Mouse (Mus musculus) kidney, postnatal 0 days (tissue): ENCODE results near the gene Gm7879. TPM values are rescaled to one million over a fixed set of nuclear protein-coding genes. Genes with fewer than 3 reads are reported as not detected.

ENCODE experiments used
- ATAC-seq: fragments of 200-750 bp; cut with Nextera tagmentation; replicated peaks from 2 replicates; pipeline ENCODE4 v1.8.0; 2017; ENCODE audit warnings: low read depth, moderate number of reproducible peaks, moderate TSS enrichment, moderate library complexity; ENCODE audit not compliant: low FRiP score
- DNase-seq: peaks from one replicate; pipeline ENCODE4 v3.0.0-alpha.2; 2016; ENCODE audit warnings: low spot score
- H3K27ac ChIP-seq: fragments of 300-500 bp; sonication (generic); 2 replicates; pipeline ENCODE4 v1.5.1; 2014; ENCODE audit warnings: mild to moderate bottlenecking
- H3K27me3 ChIP-seq: fragments of 300-500 bp; sonication (generic); 2 replicates; pipeline ENCODE4 v1.6.1; 2014; ENCODE audit warnings: low read length, mixed read lengths; ENCODE audit not compliant: insufficient read depth
- H3K36me3 ChIP-seq: fragments of 300-500 bp; sonication (generic); 2 replicates; pipeline ENCODE4 v1.6.1; 2014; ENCODE audit warnings: low read length, mixed read lengths; ENCODE audit not compliant: insufficient read depth
- H3K4me1 ChIP-seq: fragments of 300-500 bp; sonication (generic); replicated peaks from 2 replicates; pipeline ENCODE4 v1.6.1; 2014; ENCODE audit warnings: antibody characterized with exemption, low read length, mixed read lengths; ENCODE audit not compliant: insufficient read depth
- H3K4me2 ChIP-seq: fragments of 300-500 bp; sonication (generic); 2 replicates; pipeline ENCODE4 v1.6.1; 2014; ENCODE audit warnings: mild to moderate bottlenecking, low read length, moderate library complexity, mixed read lengths
- H3K4me3 ChIP-seq: fragments of 300-500 bp; sonication (generic); replicated peaks from 2 replicates; pipeline ENCODE4 v1.5.1; 2014; ENCODE audit warnings: low read depth, low read length
- H3K9ac ChIP-seq: fragments of 300-500 bp; sonication (generic); 2 replicates; pipeline ENCODE4 v1.6.1; 2014; ENCODE audit warnings: low read depth, low read length
- H3K9me3 ChIP-seq: fragments of 300-500 bp; sonication (generic); replicated peaks from 2 replicates; pipeline ENCODE4 v1.6.1; 2016; ENCODE audit warnings: low read length, inconsistent platforms, mixed read lengths
- CTCF ChIP-seq: IDR thresholded peaks from 2 replicates; pipeline ENCODE4 v1.5.1; 2016; ENCODE audit warnings: antibody characterized with exemption, low read depth, mild to moderate bottlenecking, moderate library complexity
- WGBS: fragments of 180-500 bp; shearing (Covaris S2); extraction: QIAGEN DNeasy Blood & Tissue Kit; methylation state at CpG from one replicate; pipeline ENCODE4 v1.1.7; 2014; 5-methylcytosine and 5-hydroxymethylcytosine counted together
- polyA plus RNA-seq: library from polyadenylated mRNA; unstranded; fragments of >200 nt; fragmentation: Nextera tagmentation; extraction: Ambion mirVana; gene quantifications from 2 replicates; pipeline ENCODE4 v1.2.1, GENCODE M21; 2015

Gm7879 gene
- polyA plus RNA-seq, 1 experiment from 2014 or later = not detected

DNA sequence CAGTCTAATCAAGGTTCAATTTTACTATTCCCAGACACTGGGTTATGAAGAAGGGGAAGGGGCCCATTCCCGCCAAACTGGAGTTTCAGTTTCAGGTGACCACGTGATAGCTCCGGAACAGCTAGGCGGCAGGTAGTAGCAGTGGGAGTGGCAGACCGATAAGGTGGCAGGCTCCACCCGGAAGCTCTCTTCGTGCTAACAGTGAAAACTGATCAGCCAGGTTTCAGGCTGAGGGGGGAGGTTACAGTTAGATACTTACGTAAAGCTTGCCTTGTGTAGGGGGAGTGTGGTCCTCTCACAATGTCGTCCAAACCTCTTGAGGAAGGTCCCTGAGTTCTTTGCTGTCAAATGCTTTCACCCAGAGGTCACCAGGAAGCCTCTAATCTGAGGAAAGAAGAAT is 3.7 kb upstream of the Gm7879 start:
- Histone ChIP-seq H3K36me3 (no peaks in the 10 kb centered on the region; the same call in 1 of the 2 replicates), H3K9ac (no peak overlapping the region), H3K27ac (no peak overlapping the region), H3K4me3 (no peak overlapping the region), H3K27me3 (no peaks in the 10 kb centered on the region), H3K4me2 (no peak overlapping the region), H3K9me3 (no peaks in the 10 kb centered on the region), H3K4me1 (no peaks in the 10 kb centered on the region)
- ATAC-seq = no peak
- no peak for DNase-seq
- WGBS = 56% methylated on average over 9 of the region's 9 CpGs
- TF ChIP-seq CTCF = no peak

DNA sequence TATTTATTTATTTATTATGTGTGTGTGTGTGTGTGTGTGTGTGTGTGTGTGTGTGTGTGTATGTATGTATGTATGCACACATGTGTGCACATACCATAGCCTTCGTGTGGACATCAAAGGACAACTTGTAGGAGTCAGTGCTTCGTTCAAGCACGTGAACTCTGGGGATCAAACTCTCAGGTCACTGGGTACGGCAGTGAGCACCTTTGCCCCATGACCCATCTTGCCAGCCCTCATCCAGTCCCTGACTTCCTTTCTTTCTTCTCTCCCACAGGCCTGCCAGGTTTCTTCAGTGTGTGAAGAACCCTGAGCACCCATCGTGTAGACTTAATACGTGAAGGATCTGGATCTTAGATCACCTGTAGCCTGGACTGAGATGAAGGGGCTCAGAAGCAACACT is 2.9 kb upstream of the Gm7879 start:
- no peaks in the 10 kb centered on the region for H3K27me3 ChIP-seq
- ATAC-seq (no peak; the same call in 1 of the 2 replicates), DNase-seq (no peak)
- no peaks in the 10 kb centered on the region for H3K9me3 ChIP-seq
- no peak overlapping the region for H3K4me2 ChIP-seq
- no peak overlapping the region for H3K9ac ChIP-seq
- 86% methylated on average over 6 of the region's 6 CpGs for WGBS
- TF ChIP-seq CTCF = no peak
- no peaks in the 10 kb centered on the region for H3K4me1 ChIP-seq
- H3K4me3 ChIP-seq = no peak overlapping the region
- no peak overlapping the region for H3K27ac ChIP-seq
- no peaks in the 10 kb centered on the region; the same call in 1 of the 2 replicates for H3K36me3 ChIP-seq

DNA sequence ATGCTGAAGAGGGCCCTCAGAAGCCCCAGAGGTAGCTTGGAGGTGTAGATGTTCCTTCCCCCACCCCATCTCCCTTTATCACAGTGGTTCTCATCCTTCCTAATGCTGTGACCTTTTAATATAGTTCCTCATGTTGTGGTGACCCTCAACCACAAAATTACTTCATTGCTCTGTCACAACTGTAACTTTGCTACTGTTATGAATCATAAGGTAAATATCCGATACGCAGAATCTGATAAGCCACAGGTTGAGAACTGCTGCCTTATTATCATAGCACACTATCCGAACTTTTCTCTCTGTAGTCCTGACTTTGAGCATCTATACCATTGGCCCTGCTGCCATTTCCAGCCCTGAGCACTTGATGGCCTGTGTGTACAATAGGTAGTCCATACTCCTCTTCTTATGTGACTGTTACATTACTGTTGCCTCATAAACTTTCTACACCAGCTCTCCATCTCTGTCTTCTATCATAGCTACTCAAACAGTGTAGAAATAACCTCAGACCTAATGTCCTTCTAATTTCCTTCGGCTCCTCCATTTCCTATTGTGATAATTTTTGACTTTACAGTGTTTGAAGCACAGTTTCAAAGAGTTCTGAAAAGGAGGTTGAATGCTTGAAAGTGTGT is 2.4 kb downstream of the Gm7879 start:
- H3K4me1 ChIP-seq = no peaks in the 10 kb centered on the region
- no peak overlapping the region for H3K4me2 ChIP-seq
- 79% methylated on average over 4 of the region's 4 CpGs for WGBS
- ATAC-seq = no peak
- H3K27ac ChIP-seq = no peak overlapping the region
- H3K9me3 ChIP-seq = no peaks in the 10 kb centered on the region
- no peak overlapping the region for H3K9ac ChIP-seq
- TF ChIP-seq CTCF = no peak
- no peaks in the 10 kb centered on the region for H3K27me3 ChIP-seq
- no peak overlapping the region for H3K4me3 ChIP-seq
- no peaks in the 10 kb centered on the region for H3K36me3 ChIP-seq
- DNase-seq = no peak

DNA sequence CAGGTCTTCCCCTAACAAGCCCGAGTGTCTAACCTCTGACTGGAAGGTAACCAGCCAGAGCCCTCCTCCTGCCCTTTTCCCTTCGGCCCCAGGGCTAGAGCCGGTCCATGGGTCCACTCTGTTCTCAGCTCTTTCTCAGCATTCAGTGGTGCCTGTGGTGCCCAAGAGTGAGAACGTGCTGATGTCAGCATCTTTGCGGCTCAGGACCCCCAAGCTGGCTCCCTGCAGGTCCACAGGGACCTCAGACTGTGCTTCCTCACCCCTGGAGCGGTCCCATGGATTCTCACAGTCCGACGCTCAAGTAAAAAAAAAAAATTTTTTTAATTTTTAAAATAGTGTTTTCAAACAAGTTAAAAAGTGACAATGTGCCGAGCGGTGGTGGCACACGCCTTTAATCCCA is 8.9 kb downstream of the Gm7879 start:
- 91% methylated on average over 11 of the region's 11 CpGs for WGBS
- H3K36me3 ChIP-seq = no peaks in the 10 kb centered on the region
- no peaks in the 10 kb centered on the region for H3K27me3 ChIP-seq
- H3K27ac ChIP-seq = no peak overlapping the region
- no peak for TF ChIP-seq CTCF
- no peak for ATAC-seq
- H3K9me3 ChIP-seq = no peaks in the 10 kb centered on the region
- no peak overlapping the region for H3K9ac ChIP-seq
- DNase-seq = no peak
- no peak overlapping the region for H3K4me3 ChIP-seq
- H3K4me1 ChIP-seq = no peaks in the 10 kb centered on the region
- no peak overlapping the region for H3K4me2 ChIP-seq

GRCm38 (mm10) chr5:43923933-43924332 is 11.0 kb downstream of the Gm7879 start:
- ATAC-seq (no peak), DNase-seq (peak; percentile 69)
- TF ChIP-seq CTCF = peak; percentile 89
- H3K4me2 ChIP-seq = no peak overlapping the region
- no peak overlapping the region for H3K4me3 ChIP-seq
- no peaks in the 10 kb centered on the region for H3K9me3 ChIP-seq
- H3K27ac ChIP-seq = no peak overlapping the region
- no peaks in the 10 kb centered on the region for H3K4me1 ChIP-seq
- no peaks in the 10 kb centered on the region for H3K27me3 ChIP-seq
- no peak overlapping the region for H3K9ac ChIP-seq
- 37% methylated on average over 4 of the region's 4 CpGs for WGBS
- H3K36me3 ChIP-seq = no peaks in the 10 kb centered on the region

DNA sequence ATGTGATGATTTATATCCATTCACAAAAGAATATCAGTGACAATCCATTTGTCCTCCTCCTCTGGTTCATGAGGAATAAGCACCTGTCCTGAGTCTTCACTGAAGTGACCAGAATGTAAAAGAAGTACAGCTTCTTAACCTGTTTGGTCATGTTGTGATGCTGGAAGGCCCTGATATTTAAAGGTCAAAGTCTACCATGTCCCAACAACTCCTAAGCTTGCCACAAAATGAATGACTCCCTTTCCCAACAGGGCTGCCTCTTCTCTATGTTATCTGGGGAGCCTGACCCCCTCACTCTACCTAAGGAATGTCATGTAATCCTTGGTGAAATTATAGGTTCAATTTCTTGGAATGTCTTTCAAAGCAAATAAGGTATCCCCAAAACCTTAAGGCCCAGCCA is 14.8 kb downstream of the Gm7879 start:
- DNase-seq (no peak), ATAC-seq (no peak)
- no peaks in the 10 kb centered on the region for H3K36me3 ChIP-seq
- H3K27me3 ChIP-seq = no peaks in the 10 kb centered on the region
- no peak overlapping the region for H3K4me2 ChIP-seq
- no peak overlapping the region for H3K4me3 ChIP-seq
- TF ChIP-seq CTCF = no peak
- no peak overlapping the region for H3K27ac ChIP-seq
- no peaks in the 10 kb centered on the region for H3K9me3 ChIP-seq
- H3K4me1 ChIP-seq = no peaks in the 10 kb centered on the region
- no peak overlapping the region for H3K9ac ChIP-seq

DNA sequence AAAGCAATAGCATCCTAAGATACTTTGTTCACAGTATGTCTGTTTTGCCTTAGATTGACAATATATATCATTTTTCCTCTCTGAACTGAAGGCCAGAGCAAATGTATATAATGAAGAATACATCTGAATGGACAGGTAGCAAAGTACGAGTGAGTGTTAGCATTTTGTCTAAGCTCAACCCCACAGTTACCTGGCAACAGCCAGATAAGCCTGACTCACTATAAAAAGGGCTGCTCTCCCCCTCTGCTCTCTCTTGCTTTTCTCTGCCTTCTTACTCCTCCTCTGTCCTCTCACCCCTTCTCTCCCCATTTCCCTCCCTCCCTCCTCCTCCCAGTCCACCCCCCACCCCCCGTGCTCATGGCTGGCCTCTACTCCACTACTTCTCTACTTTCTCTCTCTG is 20.3 kb downstream of the Gm7879 start:
- no peaks in the 10 kb centered on the region for H3K36me3 ChIP-seq
- no peaks in the 10 kb centered on the region for H3K4me1 ChIP-seq
- DNase-seq (no peak), ATAC-seq (no peak; the same call in 1 of the 2 replicates)
- H3K27me3 ChIP-seq = no peaks in the 10 kb centered on the region
- no peak overlapping the region for H3K9ac ChIP-seq
- H3K27ac ChIP-seq = peak overlapping the region; percentile 8; the same call in 1 of the 2 replicates
- no peak overlapping the region for H3K4me2 ChIP-seq
- no peak overlapping the region for H3K4me3 ChIP-seq
- WGBS = 40% methylated on average over 2 of the region's 2 CpGs
- TF ChIP-seq CTCF = no peak
- no peaks in the 10 kb centered on the region for H3K9me3 ChIP-seq
